Mouse (Mus musculus) embryonic facial prominence, embryonic 14.5 days (tissue): ENCODE data around the gene Dlg2. TPM values are rescaled to one million over a fixed set of nuclear protein-coding genes. Genes with fewer than 3 reads are reported as not detected.

Source experiments
- ATAC-seq: fragments of 200-750 bp; cut with Nextera tagmentation; 2 replicates; pipeline ENCODE4 v1.8.0; 2017; ENCODE audit warnings: low read depth, moderate number of reproducible peaks, moderate TSS enrichment
- DNase-seq: peaks from one replicate; pipeline ENCODE4 v3.0.0-alpha.2; 2015; ENCODE audit warnings: low spot score
- H3K27ac ChIP-seq: fragments of 300-500 bp; sonication (generic); replicated peaks from 2 replicates; pipeline ENCODE4 v1.5.1; 2014; ENCODE audit warnings: low read depth, mild to moderate bottlenecking, low read length, moderate library complexity
- H3K27me3 ChIP-seq: fragments of 300-500 bp; sonication (generic); replicated peaks from 2 replicates; pipeline ENCODE4 v1.6.1; 2014; ENCODE audit warnings: low read length; ENCODE audit not compliant: control insufficient read depth, insufficient read depth
- H3K36me3 ChIP-seq: fragments of 300-500 bp; sonication (generic); 2 replicates; pipeline ENCODE4 v1.6.1; 2014; ENCODE audit warnings: low read length, mixed read lengths; ENCODE audit not compliant: control insufficient read depth, insufficient read depth
- H3K4me1 ChIP-seq: fragments of 300-500 bp; sonication (generic); 2 replicates; pipeline ENCODE4 v1.6.1; 2014; ENCODE audit warnings: antibody characterized with exemption, low read length; ENCODE audit not compliant: control insufficient read depth, insufficient read depth
- H3K4me2 ChIP-seq: fragments of 300-500 bp; sonication (generic); 2 replicates; pipeline ENCODE4 v1.6.1; 2014; ENCODE audit warnings: low read depth, mild to moderate bottlenecking, low read length, moderate library complexity, mixed read lengths
- H3K4me3 ChIP-seq: fragments of 300-500 bp; sonication (generic); 2 replicates; pipeline ENCODE4 v1.5.1; 2014; ENCODE audit warnings: low read depth, mild to moderate bottlenecking, low read length
- H3K9ac ChIP-seq: fragments of 300-500 bp; sonication (generic); 2 replicates; pipeline ENCODE4 v1.6.1; 2014; ENCODE audit warnings: low read depth, mild to moderate bottlenecking, low read length, moderate library complexity, mixed read lengths
- H3K9me3 ChIP-seq: fragments of 300-500 bp; sonication (generic); 2 replicates; pipeline ENCODE4 v1.6.1; 2016; ENCODE audit warnings: low read length; ENCODE audit not compliant: control insufficient read depth
- WGBS: fragments of 180-500 bp; shearing (Covaris S2); extraction: QIAGEN DNeasy Blood & Tissue Kit; methylation state at CpG from one replicate; pipeline ENCODE4 v1.1.7; 2014; 5-methylcytosine and 5-hydroxymethylcytosine counted together
- polyA plus RNA-seq: library from polyadenylated mRNA; unstranded; fragments of >200 nt; fragmentation: Nextera tagmentation; extraction: Ambion mirVana; gene quantifications from 2 replicates; pipeline ENCODE4 v1.2.1, GENCODE M21; 2014

Dlg2 gene
- polyA plus RNA-seq, 1 experiment from 2014 or later = 5.1 TPM

GRCm38 (mm10) chr7:90482607-90483006, 6.1 kb downstream of the Dlg2 start:
- no peak overlapping the region for H3K9ac ChIP-seq
- no peak overlapping the region for H3K27ac ChIP-seq
- 0 out of 2 replicates have a peak, but pooled peaks cover 2% of the 10 kb centered on the region for H3K27me3 ChIP-seq
- no peak overlapping the region for H3K4me2 ChIP-seq
- 89% methylated on average over 2 of the region's 2 CpGs for WGBS
- no peak for ATAC-seq
- no peaks in the 10 kb centered on the region for H3K36me3 ChIP-seq
- H3K9me3 ChIP-seq = no peaks in the 10 kb centered on the region
- no peaks in the 10 kb centered on the region for H3K4me1 ChIP-seq
- DNase-seq = no peak
- H3K4me3 ChIP-seq = no peak overlapping the region

DNA sequence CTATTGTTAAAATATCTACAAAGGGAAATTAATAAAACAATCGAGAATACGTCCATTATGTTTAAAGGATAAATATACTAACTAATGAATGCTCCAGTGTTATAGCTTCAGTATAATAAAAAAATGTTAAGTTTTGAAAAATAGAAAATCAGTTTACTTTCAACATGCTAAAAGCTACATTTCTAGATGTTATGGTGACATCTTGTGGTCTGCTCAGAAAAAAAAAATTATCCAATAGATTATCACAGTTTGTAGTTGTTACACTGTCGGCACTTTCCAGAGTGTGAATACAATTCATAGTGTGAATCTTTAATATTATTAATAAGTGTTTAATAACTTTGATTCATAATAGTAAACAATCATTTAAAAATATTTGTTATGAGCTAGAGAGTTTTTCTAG, 31.7 kb downstream of the Dlg2 start:
- no peak for ATAC-seq
- no peaks in the 10 kb centered on the region for H3K4me1 ChIP-seq
- no peaks in the 10 kb centered on the region for H3K36me3 ChIP-seq
- no peak overlapping the region for H3K4me3 ChIP-seq
- H3K9me3 ChIP-seq = no peaks in the 10 kb centered on the region
- no peaks in the 10 kb centered on the region for H3K27me3 ChIP-seq
- H3K9ac ChIP-seq = no peak overlapping the region
- no peak overlapping the region for H3K27ac ChIP-seq
- no peak overlapping the region for H3K4me2 ChIP-seq
- 68% methylated on average over 3 of the region's 3 CpGs for WGBS
- no peak for DNase-seq

DNA sequence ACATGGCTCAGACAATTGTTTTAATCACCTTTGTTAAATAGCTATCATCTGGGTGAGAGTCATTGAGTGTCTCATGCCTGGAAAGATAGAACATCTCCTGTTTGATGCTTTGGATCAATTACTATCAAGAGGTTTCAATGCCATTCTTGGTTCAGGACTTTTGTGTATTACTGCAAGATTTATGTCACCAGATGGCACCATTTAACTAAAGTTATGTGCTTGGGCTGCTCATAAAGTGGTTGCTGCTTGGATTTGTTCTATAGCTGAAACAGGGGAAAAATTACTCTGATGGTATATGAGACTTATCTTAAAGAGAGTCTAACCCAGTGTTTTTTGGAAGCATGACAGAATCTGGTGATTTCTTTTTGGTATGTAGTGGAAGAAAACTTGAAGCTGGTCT, 35.8 kb downstream of the Dlg2 start:
- Histone ChIP-seq H3K9ac (no peak overlapping the region), H3K4me3 (no peak overlapping the region), H3K27me3 (no peaks in the 10 kb centered on the region), H3K36me3 (no peaks in the 10 kb centered on the region), H3K27ac (no peak overlapping the region), H3K9me3 (no peaks in the 10 kb centered on the region), H3K4me1 (no peaks in the 10 kb centered on the region), H3K4me2 (no peak overlapping the region)
- DNase-seq (peak; percentile 62), ATAC-seq (no peak)

DNA sequence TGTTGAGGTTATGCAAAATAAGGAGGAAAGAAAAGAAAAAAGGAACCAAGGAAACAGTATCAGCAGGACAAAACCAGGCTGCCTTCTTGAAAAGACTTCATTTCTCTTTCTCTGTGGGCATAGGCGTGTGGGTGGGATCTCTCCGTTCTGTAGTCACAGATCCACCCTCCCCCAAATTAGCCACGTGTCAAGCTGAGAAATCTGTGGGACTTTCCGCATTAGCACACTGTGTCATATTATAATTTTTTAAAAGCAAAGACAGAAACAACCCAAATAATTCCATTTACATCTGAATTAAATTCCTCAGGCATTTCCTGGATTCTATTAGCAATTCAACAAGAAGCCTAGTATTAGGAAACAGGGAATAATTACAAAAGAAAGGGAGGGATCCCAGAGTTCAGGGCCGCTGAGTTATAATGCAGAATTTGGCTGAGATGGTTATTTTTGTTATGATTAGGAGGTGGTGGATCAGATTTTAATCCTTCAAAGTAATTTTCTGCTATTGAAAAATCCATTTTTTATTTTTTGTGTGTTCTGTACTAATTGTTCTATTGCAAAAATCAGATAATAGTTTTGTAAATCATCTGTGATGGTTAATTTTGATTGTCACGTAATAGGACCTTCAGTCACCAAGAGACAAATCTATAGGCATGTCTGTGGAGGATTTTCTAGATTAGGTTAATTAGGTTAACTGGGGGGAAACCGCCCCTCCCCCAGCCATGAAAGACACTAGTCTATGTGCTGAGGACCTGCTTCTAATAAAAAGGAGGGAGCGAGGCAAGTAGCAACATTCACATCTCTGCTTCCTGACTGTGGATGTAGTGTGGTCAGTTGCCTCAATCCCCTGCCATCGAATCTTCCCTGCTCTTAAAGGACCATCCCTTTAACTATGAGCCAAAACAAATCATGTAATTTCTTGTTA, 63.3 kb downstream of the Dlg2 start:
- Histone ChIP-seq H3K27ac (no peak overlapping the region), H3K4me3 (no peak overlapping the region), H3K36me3 (no peaks in the 10 kb centered on the region), H3K27me3 (no peaks in the 10 kb centered on the region), H3K4me1 (no peaks in the 10 kb centered on the region), H3K4me2 (no peak overlapping the region), H3K9ac (no peak overlapping the region), H3K9me3 (no peaks in the 10 kb centered on the region)
- WGBS = 42% methylated on average over 9 of the region's 9 CpGs
- ATAC-seq (no peak), DNase-seq (peak; percentile 16)

GRCm38 (mm10) chr7:90540811-90541323, 64.4 kb downstream of the Dlg2 start:
- H3K27ac ChIP-seq = no peak overlapping the region
- H3K9ac ChIP-seq = no peak overlapping the region
- H3K36me3 ChIP-seq = no peaks in the 10 kb centered on the region
- H3K27me3 ChIP-seq = no peaks in the 10 kb centered on the region
- no peaks in the 10 kb centered on the region for H3K9me3 ChIP-seq
- H3K4me3 ChIP-seq = no peak overlapping the region
- H3K4me2 ChIP-seq = no peak overlapping the region
- ATAC-seq (no peak), DNase-seq (no peak)
- WGBS = 63% methylated on average over 2 of the region's 2 CpGs
- no peaks in the 10 kb centered on the region for H3K4me1 ChIP-seq

GRCm38 (mm10) chr7:90553399-90553798, 76.9 kb downstream of the Dlg2 start:
- no peak overlapping the region for H3K27ac ChIP-seq
- WGBS = 62% methylated on average over 6 of the region's 6 CpGs
- H3K4me3 ChIP-seq = no peak overlapping the region
- H3K9me3 ChIP-seq = no peaks in the 10 kb centered on the region
- no peaks in the 10 kb centered on the region for H3K27me3 ChIP-seq
- peak; percentile 47 for DNase-seq
- no peak for ATAC-seq
- no peak overlapping the region for H3K4me2 ChIP-seq
- no peak overlapping the region for H3K9ac ChIP-seq
- no peaks in the 10 kb centered on the region for H3K36me3 ChIP-seq
- H3K4me1 ChIP-seq = no peaks in the 10 kb centered on the region

DNA sequence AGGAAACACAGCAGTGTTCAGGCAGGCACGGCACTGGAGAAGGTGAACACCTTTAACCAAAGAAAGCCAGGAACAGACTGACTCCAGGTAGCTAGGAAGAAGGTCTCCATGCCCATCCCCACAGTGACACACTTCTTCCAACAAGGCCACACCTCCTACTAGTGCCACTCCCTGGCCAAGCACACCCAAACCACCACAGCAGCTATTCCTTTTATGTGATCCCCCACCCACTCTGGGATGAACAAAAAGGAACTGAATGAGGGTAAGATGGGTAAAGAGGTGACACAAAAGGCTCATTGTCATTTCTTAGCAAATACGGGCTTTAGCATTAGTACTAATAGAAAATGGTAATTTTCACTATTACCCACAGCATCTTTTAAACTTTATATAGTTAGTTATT, 77.9 kb downstream of the Dlg2 start:
- Histone ChIP-seq H3K36me3 (no peaks in the 10 kb centered on the region), H3K4me3 (no peak overlapping the region), H3K4me2 (no peak overlapping the region), H3K27ac (no peak overlapping the region), H3K9me3 (no peaks in the 10 kb centered on the region), H3K9ac (no peak overlapping the region), H3K27me3 (no peaks in the 10 kb centered on the region), H3K4me1 (no peaks in the 10 kb centered on the region)
- DNase-seq (no peak), ATAC-seq (no peak)
- 85% methylated on average over 2 of the region's 2 CpGs for whole genome bisulfite sequencing

- H3K4me3 ChIP-seq = no peak overlapping the region
- WGBS = 24% methylated on average over 7 of the region's 7 CpGs
- H3K27me3 ChIP-seq = no peaks in the 10 kb centered on the region
- DNase-seq = peak; percentile 7
- no peak overlapping the region for H3K27ac ChIP-seq
- H3K4me1 ChIP-seq = no peaks in the 10 kb centered on the region
- no peak for ATAC-seq
- no peak overlapping the region for H3K9ac ChIP-seq
- no peaks in the 10 kb centered on the region for H3K36me3 ChIP-seq
- no peaks in the 10 kb centered on the region for H3K9me3 ChIP-seq
- H3K4me2 ChIP-seq = no peak overlapping the region
Measured at GRCm38 (mm10) chr7:90569130-90569529, 92.7 kb downstream of the Dlg2 start.

GRCm38 (mm10) chr7:90587795-90588194, 111.3 kb downstream of the Dlg2 start:
- no peaks in the 10 kb centered on the region for H3K36me3 ChIP-seq
- no peaks in the 10 kb centered on the region for H3K9me3 ChIP-seq
- no peak overlapping the region for H3K4me2 ChIP-seq
- WGBS = 52% methylated on average over 2 of the region's 2 CpGs
- no peak overlapping the region for H3K9ac ChIP-seq
- H3K4me3 ChIP-seq = no peak overlapping the region
- no peak for DNase-seq
- H3K4me1 ChIP-seq = no peaks in the 10 kb centered on the region
- H3K27me3 ChIP-seq = no peaks in the 10 kb centered on the region
- no peak for ATAC-seq
- H3K27ac ChIP-seq = no peak overlapping the region
